In the genomic region with DNA sequence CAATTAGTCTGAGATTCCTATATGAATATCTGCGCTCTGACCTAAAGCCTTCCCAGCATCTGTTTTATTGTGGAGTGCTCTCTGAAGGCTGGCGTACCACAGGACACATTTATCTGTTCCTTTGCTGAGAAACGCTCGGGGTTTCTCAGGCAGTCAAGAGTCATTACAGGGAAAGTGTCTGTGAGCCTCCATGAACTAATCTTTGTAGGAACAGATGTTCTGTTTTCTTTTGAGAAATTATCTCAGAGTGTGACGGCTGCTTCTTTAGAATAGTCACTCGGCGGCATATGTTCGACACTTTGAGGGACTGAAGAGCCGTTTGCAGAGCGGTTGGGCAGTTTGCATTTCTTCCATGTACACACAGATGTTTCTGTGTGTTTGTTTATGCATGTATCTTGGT, we compare ENCODE assay signal across 20 mouse cellular contexts.
DNase-seq lines count a peak whose midpoint lies in the region; ATAC-seq lines count a peak whose summit lies in the region.
"Had no signal": no experiment of that assay in that cellular context is flagged by ENCODE, and none has a peak within 500 bp of the region (broad histone marks: within the 10 kb centered on the region; RNA-seq: fewer than 3 reads in every experiment).

No protein-coding gene starts in this region.

- DNase-seq in embryo, embryonic 10.5 days (ENCODE audit: low spot score): peak; percentile 15
- DNase-seq in embryo, embryonic 9.5 days (ENCODE audit: extremely low spot score): no peak
- DNase-seq in heart, postnatal 4 days: no peak
- peak; percentile 79 for DNase-seq in midbrain, embryonic 11.5 days (ENCODE audit: low spot score, missing footprints)
- peak; percentile 32 for DNase-seq in brain, adult 2 months (ENCODE audit: low read depth, low spot score)
- DNase-seq in adrenal gland, adult 18-20 months (ENCODE audit: low spot score in 2 of 2): no peak
- DNase-seq: adrenal gland, postnatal 10 days; cerebellum, adult 8-10 months; gastrocnemius, postnatal 25 days; kidney, adult 8-10 months; kidney, postnatal 10 days; lung, postnatal 4 days; right cerebral cortex, postnatal 4 days had no signal

- H3K27ac ChIP-seq in heart, embryonic 13.5 days (replicated peaks): no peak overlapping the region
- H3K27ac ChIP-seq in midbrain, embryonic 11.5 days (ENCODE audit: low read depth, low read length): no peak overlapping the region
- H3K27ac ChIP-seq in midbrain, embryonic 13.5 days: no peak overlapping the region
- H3K27ac ChIP-seq: left cerebral cortex, adult 2 months; limb, embryonic 15.5 days; liver, embryonic 14.5 days; lung, embryonic 15.5 days had no signal

- no peaks in the 10 kb centered on the region for H3K9me3 ChIP-seq in heart, embryonic 13.5 days
- H3K9me3 ChIP-seq in midbrain, embryonic 11.5 days (ENCODE audit: control insufficient read depth, low read length): no peaks in the 10 kb centered on the region
- no peaks in the 10 kb centered on the region for H3K9me3 ChIP-seq in midbrain, embryonic 13.5 days
- H3K9me3 ChIP-seq: limb, embryonic 15.5 days; lung, embryonic 15.5 days had no signal

- H3K4me3 ChIP-seq in heart, embryonic 13.5 days: no peak overlapping the region
- H3K4me3 ChIP-seq in midbrain, embryonic 11.5 days (ENCODE audit: low read depth, low read length): no peak overlapping the region
- no peak overlapping the region for H3K4me3 ChIP-seq in midbrain, embryonic 13.5 days (replicated peaks)
- H3K4me3 ChIP-seq: left cerebral cortex, adult 2 months; limb, embryonic 15.5 days; lung, embryonic 15.5 days had no signal

- ATAC-seq in heart, embryonic 13.5 days (ENCODE audit: extremely low read depth, insufficient number of reproducible peaks, low FRiP score, low TSS enrichment): no peak
- no peak for ATAC-seq in midbrain, embryonic 11.5 days (ENCODE audit: low FRiP score)
- no peak for ATAC-seq in midbrain, embryonic 13.5 days
- ATAC-seq: activated CD4-positive, CD25-positive, alpha-beta regulatory T cell, adult 4 months had no signal

- H3K4me1 ChIP-seq in heart, embryonic 13.5 days: peaks cover 34% of the 10 kb centered on the region
- peaks cover 14% of the 10 kb centered on the region for H3K4me1 ChIP-seq in midbrain, embryonic 11.5 days (ENCODE audit: control insufficient read depth, insufficient read depth, low read length)
- H3K4me1 ChIP-seq in midbrain, embryonic 13.5 days (replicated peaks): peaks cover 42% of the 10 kb centered on the region

- H3K4me2 ChIP-seq in heart, embryonic 13.5 days: no peak overlapping the region
- H3K4me2 ChIP-seq in midbrain, embryonic 11.5 days: no peak overlapping the region
- no peak overlapping the region for H3K4me2 ChIP-seq in midbrain, embryonic 13.5 days (replicated peaks)
- H3K4me2 ChIP-seq: limb, embryonic 15.5 days; lung, embryonic 15.5 days had no signal

- H3K9ac ChIP-seq in heart, embryonic 13.5 days: 0 out of 2 replicates have a peak overlapping the region, but pooled peaks have one; percentile 33
- H3K9ac ChIP-seq in midbrain, embryonic 11.5 days (ENCODE audit: low read length): no peak overlapping the region
- H3K9ac ChIP-seq in midbrain, embryonic 13.5 days (replicated peaks): no peak overlapping the region
- H3K9ac ChIP-seq: limb, embryonic 15.5 days; liver, embryonic 14.5 days; lung, embryonic 15.5 days had no signal

- H3K36me3 ChIP-seq in heart, embryonic 13.5 days: no peaks in the 10 kb centered on the region
- no peaks in the 10 kb centered on the region for H3K36me3 ChIP-seq in midbrain, embryonic 11.5 days (ENCODE audit: control insufficient read depth, insufficient read depth, low read length)
- H3K36me3 ChIP-seq in midbrain, embryonic 13.5 days: no peaks in the 10 kb centered on the region
- H3K36me3 ChIP-seq: limb, embryonic 15.5 days; lung, embryonic 15.5 days had no signal

- WGBS in heart, embryonic 13.5 days: 28% methylated on average over 10 of the region's 10 CpGs
- WGBS in midbrain, embryonic 11.5 days: 61% methylated on average over 10 of the region's 10 CpGs
- WGBS in midbrain, embryonic 13.5 days: 37% methylated on average over 10 of the region's 10 CpGs

- H3K27me3 ChIP-seq in heart, embryonic 13.5 days (replicated peaks): no peaks in the 10 kb centered on the region
- H3K27me3 ChIP-seq in midbrain, embryonic 11.5 days (ENCODE audit: control insufficient read depth, insufficient read depth, low read length): no peaks in the 10 kb centered on the region
- H3K27me3 ChIP-seq in midbrain, embryonic 13.5 days: no peaks in the 10 kb centered on the region
- H3K27me3 ChIP-seq: limb, embryonic 15.5 days had no signal

Comparison
In these comparisons a context has a peak if more than half of its experiments do, and no peak if none do; other contexts are left out.
1. DNase-seq: peak in embryo, embryonic 10.5 days (single experiment), midbrain, embryonic 11.5 days (single experiment) and brain, adult 2 months (single experiment); none in embryo, embryonic 9.5 days (single experiment), heart, postnatal 4 days (single experiment) and adrenal gland, adult 18-20 months (0 of 2).